Mouse (Mus musculus) thymus, adult 2 months (tissue): ENCODE measurements around the gene Muc1.

Experiments
- CTCF ChIP-seq: fragments of 200-500 bp; IDR thresholded peaks from 2 replicates; pipeline ENCODE4 v1.5.1; 2012; ENCODE audit warnings: mild to moderate bottlenecking, control low read depth, low read length, moderate library complexity, borderline replicate concordance; ENCODE audit not compliant: control insufficient read depth, poor library complexity, insufficient read depth; ENCODE audit errors: extremely low read depth
- POLR2A ChIP-seq: fragments of 200-500 bp; IDR thresholded peaks from 2 replicates; pipeline ENCODE4 v1.6.1; 2012; ENCODE audit warnings: mild to moderate bottlenecking, low read length, control low read depth, moderate library complexity; ENCODE audit not compliant: control insufficient read depth, poor library complexity, insufficient read depth; ENCODE audit errors: extremely low read depth

GRCm38 (mm10) chr3:89215853-89216252 is 13.0 kb upstream of the Muc1 start:
- TF ChIP-seq CTCF = peak; percentile 69; the same call in 1 of the 2 replicates
- TF ChIP-seq POLR2A = no peak
